Mouse (Mus musculus): ENCODE data around the gene Rimbp2.

GRCm38 (mm10) chr5:128805092-128805491 lies 148.2 kb downstream of the Rimbp2 start:
- TF ChIP-seq POLR2A (IDR thresholded peaks at IDR 0.05; ENCODE audit: borderline replicate concordance, control insufficient read depth, low read depth, low read length) (no peak), CTCF (IDR thresholded peaks at IDR 0.05; ENCODE audit: control insufficient read depth, insufficient read depth, low read length) (no peak)

All from bone marrow, adult 2 months (tissue).